Mouse (Mus musculus) kidney, postnatal 0 days (tissue): ENCODE measurements around the gene Ing4. TPM values are rescaled to one million over a fixed set of nuclear protein-coding genes. Genes with fewer than 3 reads are reported as not detected.
A peak's percentile ranks its signal among the peaks of the same experiment; 100 is the strongest.

Experiments used
- ATAC-seq: fragments of 200-750 bp; cut with Nextera tagmentation; replicated peaks from 2 replicates; pipeline ENCODE4 v1.8.0; 2017; ENCODE audit warnings: low read depth, moderate number of reproducible peaks, moderate TSS enrichment, moderate library complexity; ENCODE audit not compliant: low FRiP score
- DNase-seq: peaks from one replicate; pipeline ENCODE4 v3.0.0-alpha.2; 2016; ENCODE audit warnings: low spot score
- H3K27ac ChIP-seq: fragments of 300-500 bp; sonication (generic); 2 replicates; pipeline ENCODE4 v1.5.1; 2014; ENCODE audit warnings: mild to moderate bottlenecking
- H3K27me3 ChIP-seq: fragments of 300-500 bp; sonication (generic); 2 replicates; pipeline ENCODE4 v1.6.1; 2014; ENCODE audit warnings: low read length, mixed read lengths; ENCODE audit not compliant: insufficient read depth
- H3K36me3 ChIP-seq: fragments of 300-500 bp; sonication (generic); 2 replicates; pipeline ENCODE4 v1.6.1; 2014; ENCODE audit warnings: low read length, mixed read lengths; ENCODE audit not compliant: insufficient read depth
- H3K4me1 ChIP-seq: fragments of 300-500 bp; sonication (generic); replicated peaks from 2 replicates; pipeline ENCODE4 v1.6.1; 2014; ENCODE audit warnings: antibody characterized with exemption, low read length, mixed read lengths; ENCODE audit not compliant: insufficient read depth
- H3K4me2 ChIP-seq: fragments of 300-500 bp; sonication (generic); 2 replicates; pipeline ENCODE4 v1.6.1; 2014; ENCODE audit warnings: mild to moderate bottlenecking, low read length, moderate library complexity, mixed read lengths
- H3K4me3 ChIP-seq: fragments of 300-500 bp; sonication (generic); replicated peaks from 2 replicates; pipeline ENCODE4 v1.5.1; 2014; ENCODE audit warnings: low read depth, low read length
- H3K9ac ChIP-seq: fragments of 300-500 bp; sonication (generic); 2 replicates; pipeline ENCODE4 v1.6.1; 2014; ENCODE audit warnings: low read depth, low read length
- H3K9me3 ChIP-seq: fragments of 300-500 bp; sonication (generic); replicated peaks from 2 replicates; pipeline ENCODE4 v1.6.1; 2016; ENCODE audit warnings: low read length, inconsistent platforms, mixed read lengths
- CTCF ChIP-seq: IDR thresholded peaks from 2 replicates; pipeline ENCODE4 v1.5.1; 2016; ENCODE audit warnings: antibody characterized with exemption, low read depth, mild to moderate bottlenecking, moderate library complexity
- WGBS: fragments of 180-500 bp; shearing (Covaris S2); extraction: QIAGEN DNeasy Blood & Tissue Kit; methylation state at CpG from one replicate; pipeline ENCODE4 v1.1.7; 2014; 5-methylcytosine and 5-hydroxymethylcytosine counted together
- polyA plus RNA-seq: library from polyadenylated mRNA; unstranded; fragments of >200 nt; fragmentation: Nextera tagmentation; extraction: Ambion mirVana; gene quantifications from 2 replicates; pipeline ENCODE4 v1.2.1, GENCODE M21; 2015

Ing4 gene
- polyA plus RNA-seq, 1 experiment from 2014 or later, result 119 TPM

DNA sequence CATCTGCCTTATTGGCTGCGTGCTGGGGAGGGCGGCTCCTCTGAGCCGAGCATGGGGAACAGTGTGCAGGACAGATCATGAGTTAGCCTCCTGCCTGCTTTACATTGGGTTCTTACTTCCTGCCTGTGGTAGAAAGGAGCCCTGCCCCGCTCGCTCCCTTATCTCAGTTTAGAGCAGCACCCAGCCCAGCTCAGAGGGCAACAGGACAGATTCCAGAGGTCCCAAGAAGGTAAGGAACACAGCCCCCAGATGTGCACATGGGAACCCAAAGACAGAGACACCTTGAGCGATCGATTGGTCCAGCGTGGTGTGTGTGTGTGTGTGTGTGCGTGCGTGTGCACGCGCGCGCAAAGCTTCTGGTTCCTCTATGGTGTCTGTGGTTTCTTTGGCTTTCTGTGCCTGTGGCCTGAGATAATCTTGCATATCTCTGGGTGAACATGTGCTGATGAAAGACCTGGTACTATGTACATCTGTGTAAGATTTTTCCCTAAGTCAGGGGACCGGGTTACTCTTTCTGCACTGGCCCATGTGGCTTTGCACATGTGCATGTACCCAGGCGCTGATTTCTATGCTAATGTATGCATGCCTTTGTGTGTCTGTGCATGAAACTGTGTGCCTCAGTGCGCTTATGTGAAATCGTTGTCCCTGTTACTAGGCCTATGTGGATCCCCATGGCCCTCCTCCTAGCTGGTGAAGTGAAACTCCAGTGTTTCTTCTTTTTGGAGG, 31.8 kb downstream of the Ing4 start:
- Histone ChIP-seq H3K4me1 (no peaks in the 10 kb centered on the region), H3K4me2 (no peak overlapping the region), H3K9ac (no peak overlapping the region), H3K36me3 (no peaks in the 10 kb centered on the region), H3K27ac (peak overlapping the region; percentile 44), H3K4me3 (no peak overlapping the region), H3K9me3 (no peaks in the 10 kb centered on the region), H3K27me3 (no peaks in the 10 kb centered on the region)
- DNase-seq (no peak), ATAC-seq (no peak)
- no peak for TF ChIP-seq CTCF
- 82% methylated on average over 18 of the region's 18 CpGs for WGBS

DNA sequence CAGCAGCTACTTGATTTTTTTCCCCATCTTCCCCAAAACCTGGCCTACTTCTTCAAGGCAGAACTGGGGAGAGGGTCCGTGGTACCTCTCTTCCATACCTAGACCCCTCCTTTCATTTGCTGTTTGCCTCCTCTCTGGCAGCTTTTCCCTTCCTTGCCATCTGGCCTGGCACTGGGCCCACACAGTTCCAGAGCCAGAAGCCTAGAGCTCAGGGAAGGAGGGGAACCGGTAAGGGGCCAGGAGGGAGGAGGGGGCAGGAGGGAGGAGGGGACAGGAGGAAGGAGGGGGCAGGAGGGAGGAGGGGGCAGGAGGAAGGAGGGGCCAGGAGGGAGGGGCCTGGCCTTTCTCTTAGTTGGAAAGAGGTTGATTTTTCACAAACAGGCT, 32.3 kb downstream of the Ing4 start:
- TF ChIP-seq CTCF, result no peak
- H3K4me1 ChIP-seq, result no peaks in the 10 kb centered on the region
- no peak overlapping the region for H3K4me3 ChIP-seq
- no peaks in the 10 kb centered on the region for H3K36me3 ChIP-seq
- no peaks in the 10 kb centered on the region for H3K9me3 ChIP-seq
- H3K4me2 ChIP-seq, result no peak overlapping the region
- ATAC-seq, result no peak; the same call in 1 of the 2 replicates
- H3K27me3 ChIP-seq, result no peaks in the 10 kb centered on the region
- DNase-seq, result no peak
- WGBS, result 29% methylated on average over 2 of the region's 2 CpGs
- H3K27ac ChIP-seq, result peak overlapping the region; percentile 44
- H3K9ac ChIP-seq, result no peak overlapping the region

DNA sequence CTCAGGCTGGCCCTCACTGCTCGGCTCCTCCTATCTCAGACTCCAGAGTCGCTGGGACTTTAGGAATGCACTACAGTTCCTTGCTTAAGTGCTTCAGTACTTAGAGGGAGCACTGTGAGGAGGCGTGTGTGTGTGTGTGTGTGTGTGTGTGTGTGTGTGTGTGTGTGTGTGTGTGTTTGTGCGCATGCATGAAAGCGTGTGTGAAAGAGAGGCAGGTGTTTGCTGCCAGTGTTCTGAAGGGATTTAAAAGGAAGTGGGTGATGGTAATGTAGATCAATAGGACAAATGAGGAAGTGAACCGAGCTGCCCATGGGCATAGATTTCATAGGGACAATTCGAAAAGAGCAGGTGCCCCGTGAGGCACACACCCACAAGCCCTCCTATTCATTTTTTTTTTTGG, 34.3 kb downstream of the Ing4 start:
- Histone ChIP-seq H3K9ac (no peak overlapping the region), H3K9me3 (no peaks in the 10 kb centered on the region), H3K27ac (no peak overlapping the region), H3K4me3 (no peak overlapping the region), H3K4me2 (no peak overlapping the region), H3K36me3 (no peaks in the 10 kb centered on the region), H3K27me3 (no peaks in the 10 kb centered on the region), H3K4me1 (no peaks in the 10 kb centered on the region)
- 68% methylated on average over 8 of the region's 8 CpGs for WGBS
- no peak for ATAC-seq
- no peak for TF ChIP-seq CTCF
- DNase-seq, result no peak

DNA sequence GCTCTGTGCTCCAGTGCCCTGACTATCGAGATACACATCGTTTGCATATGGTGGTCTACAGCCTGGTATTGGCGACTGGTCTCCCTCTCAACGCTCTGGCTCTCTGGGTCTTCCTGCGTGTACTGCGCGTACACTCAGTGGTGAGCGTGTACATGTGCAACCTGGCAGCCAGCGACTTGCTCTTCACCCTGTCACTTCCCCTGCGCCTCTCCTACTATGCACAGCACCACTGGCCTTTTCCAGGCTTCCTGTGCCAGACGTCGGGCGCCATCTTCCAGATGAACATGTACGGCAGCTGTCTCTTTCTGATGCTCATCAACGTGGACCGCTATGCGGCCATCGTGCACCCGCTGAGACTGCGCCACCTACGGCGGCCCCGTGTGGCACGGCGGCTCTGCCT, 41.8 kb downstream of the Ing4 start:
- H3K4me1 ChIP-seq, result no peaks in the 10 kb centered on the region
- 24% methylated on average over 25 of the region's 25 CpGs for WGBS
- peak overlapping the region; percentile 72 for H3K4me2 ChIP-seq
- TF ChIP-seq CTCF, result no peak
- H3K4me3 ChIP-seq, result peak overlapping the region; percentile 32
- DNase-seq, result no peak
- H3K36me3 ChIP-seq, result no peaks in the 10 kb centered on the region
- H3K27ac ChIP-seq, result no peak overlapping the region; the same call in 1 of the 2 replicates
- peak overlapping the region; percentile 41; the same call in 1 of the 2 replicates for H3K9ac ChIP-seq
- H3K27me3 ChIP-seq, result no peaks in the 10 kb centered on the region
- no peaks in the 10 kb centered on the region for H3K9me3 ChIP-seq
- no peak for ATAC-seq

DNA sequence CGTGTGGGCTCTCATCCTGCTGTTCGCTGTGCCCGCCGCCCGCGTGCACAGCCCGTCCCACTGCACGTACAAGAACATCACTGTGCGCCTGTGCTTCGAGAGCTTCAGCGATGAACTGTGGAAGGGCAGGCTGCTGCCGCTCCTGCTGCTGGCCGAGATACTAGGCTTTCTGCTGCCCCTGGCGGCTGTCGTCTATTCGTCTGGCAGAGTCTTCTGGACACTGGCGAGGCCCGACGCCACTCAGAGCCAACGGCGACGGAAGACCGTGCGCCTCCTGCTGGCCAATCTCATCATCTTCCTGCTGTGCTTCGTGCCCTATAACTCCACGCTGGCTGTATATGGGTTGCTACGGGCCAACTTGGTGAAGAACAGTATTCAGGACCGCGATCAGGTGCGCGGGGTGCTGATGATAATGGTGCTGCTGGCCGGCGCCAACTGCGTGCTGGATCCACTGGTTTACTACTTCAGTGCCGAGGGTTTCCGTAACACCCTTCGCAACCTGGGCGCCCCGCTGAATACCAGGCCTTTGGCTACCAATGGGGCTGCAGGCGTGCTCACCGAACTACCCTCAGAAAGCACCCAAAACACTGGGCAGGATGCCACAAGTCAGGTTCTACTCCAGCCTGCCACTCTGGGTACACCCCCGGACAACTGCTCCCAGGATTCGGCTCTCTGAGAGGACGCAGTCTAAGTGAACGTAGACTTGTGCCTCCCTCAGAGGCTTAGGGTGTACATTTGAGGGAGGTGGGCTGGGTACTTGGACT, 42.4 kb downstream of the Ing4 start:
- Histone ChIP-seq H3K27ac (no peak overlapping the region; the same call in 1 of the 2 replicates), H3K4me3 (peak overlapping the region; percentile 32), H3K36me3 (no peaks in the 10 kb centered on the region), H3K9ac (peak overlapping the region; percentile 41; the same call in 1 of the 2 replicates), H3K4me1 (no peaks in the 10 kb centered on the region), H3K9me3 (no peaks in the 10 kb centered on the region), H3K27me3 (no peaks in the 10 kb centered on the region), H3K4me2 (peak overlapping the region; percentile 72)
- peak; percentile 97 for TF ChIP-seq CTCF
- WGBS, result 24% methylated on average over 45 of the region's 45 CpGs
- DNase-seq, result peak; percentile 98
- ATAC-seq, result peak; percentile 89

DNA sequence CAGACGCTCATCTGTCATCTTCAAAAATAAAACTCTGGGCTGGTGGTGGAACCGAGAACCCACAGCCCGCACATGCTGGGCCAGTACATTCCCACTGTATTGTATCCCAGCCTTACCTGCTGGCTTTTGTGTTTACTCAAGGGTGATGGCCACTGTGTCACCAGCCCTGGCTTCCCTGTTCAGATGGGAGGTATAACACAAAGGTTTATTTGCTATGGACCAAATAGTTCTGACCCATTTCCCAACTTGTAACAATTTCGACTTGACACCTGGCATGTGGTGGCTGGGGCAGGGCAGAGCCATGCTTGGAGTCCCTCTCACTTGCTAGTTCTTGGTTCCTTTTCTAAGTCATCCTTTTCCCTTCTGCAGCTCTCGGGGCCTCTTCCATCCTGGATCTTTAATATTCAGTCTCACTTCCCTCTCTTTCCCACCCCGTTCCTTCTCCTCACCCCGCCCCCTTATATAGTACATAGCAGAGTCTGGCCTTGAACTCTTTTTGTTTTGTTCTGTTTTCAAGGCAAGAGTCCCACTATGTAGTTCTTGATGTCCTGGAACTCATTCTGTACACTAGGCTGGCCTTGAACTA, 43.3 kb downstream of the Ing4 start:
- Histone ChIP-seq H3K4me3 (no peak overlapping the region), H3K4me2 (no peak overlapping the region), H3K27ac (no peak overlapping the region), H3K9me3 (no peaks in the 10 kb centered on the region), H3K36me3 (no peaks in the 10 kb centered on the region), H3K9ac (no peak overlapping the region), H3K4me1 (no peaks in the 10 kb centered on the region), H3K27me3 (no peaks in the 10 kb centered on the region)
- no peak for DNase-seq
- TF ChIP-seq CTCF, result no peak
- 82% methylated on average over 7 of the region's 7 CpGs for WGBS
- no peak for ATAC-seq
